Mouse (Mus musculus) adrenal gland, adult 8-10 months (tissue): ENCODE measurements around the gene Tbc1d17. TPM values are rescaled to one million over a fixed set of nuclear protein-coding genes. Genes with fewer than 3 reads are reported as not detected.

ENCODE experiments used
- DNase-seq: peaks from one replicate; pipeline ENCODE4 v3.0.0; 2022
- total RNA-seq, 4 experiments: library from RNA; stranded (reverse); gene quantifications; 2 replicates each; pipeline ENCODE4 v1.2.4; 2022

Gene Tbc1d17
- total RNA-seq, 4 experiments from 2014 or later, result 69.4 to 94.9 (median 86.1) TPM

GRCm38 (mm10) chr7:44823409-44823808 is 25.5 kb downstream of the Tbc1d17 start:
- DNase-seq, result no peak

DNA sequence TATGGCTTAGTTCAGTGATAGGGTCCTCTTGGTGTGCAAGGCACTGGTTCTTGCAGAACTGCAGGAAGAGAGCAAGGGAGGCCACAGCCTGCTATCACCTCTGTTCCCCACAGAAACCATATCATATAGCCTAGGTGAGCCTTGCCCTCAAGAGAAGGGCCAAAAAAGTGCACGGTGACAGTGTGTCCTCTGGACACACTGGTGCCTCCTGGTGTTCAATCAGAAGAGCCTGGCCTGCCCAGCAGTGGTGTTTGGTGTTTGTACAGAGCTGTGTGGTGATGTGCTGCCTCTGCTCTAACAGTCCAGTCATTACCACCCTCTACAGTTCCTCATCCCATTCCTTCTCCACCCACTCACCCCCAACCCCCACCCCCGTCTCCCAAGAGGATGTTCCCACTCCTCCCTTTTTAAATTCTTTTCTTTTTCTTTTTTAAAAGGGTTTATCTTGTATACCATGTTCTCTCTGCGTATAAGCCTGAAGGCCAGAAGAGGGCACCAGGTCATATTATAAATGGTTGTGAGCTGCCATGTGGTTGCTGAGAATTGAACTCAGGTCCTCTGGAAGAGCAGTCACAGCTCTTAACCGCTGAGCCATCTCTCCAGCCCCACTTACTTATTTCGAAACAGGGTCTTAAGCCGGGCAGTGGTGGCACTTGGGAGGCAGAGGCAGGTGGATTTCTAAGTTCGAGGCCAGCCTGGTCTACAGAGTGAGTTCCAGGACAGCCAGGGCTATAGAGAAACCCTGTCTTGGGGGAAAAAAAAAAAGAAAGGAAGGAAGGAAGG is 27.0 kb downstream of the Tbc1d17 start:
- DNase-seq, result no peak

GRCm38 (mm10) chr7:44820525-44820924 is 28.4 kb downstream of the Tbc1d17 start:
- DNase-seq, result no peak

DNA sequence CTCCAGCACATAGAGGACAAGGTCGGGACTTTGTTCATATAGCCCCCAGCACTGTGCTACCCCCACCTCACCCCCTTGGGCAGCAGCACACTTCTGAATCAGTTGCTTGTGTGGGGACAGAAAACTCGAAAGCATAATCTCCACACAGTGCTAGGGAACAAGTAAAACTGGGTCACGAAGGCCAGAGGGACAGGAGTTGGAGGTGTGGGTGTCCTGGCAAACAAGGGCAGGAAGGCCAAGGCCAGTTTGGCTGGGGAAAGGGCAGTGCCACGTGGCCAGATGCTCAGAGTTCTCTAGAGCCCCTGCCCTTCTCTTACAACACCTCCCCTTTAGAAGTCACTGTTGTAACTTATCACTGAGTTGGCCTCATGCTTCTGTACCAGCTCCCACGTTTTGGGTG is 29.0 kb downstream of the Tbc1d17 start:
- no peak for DNase-seq

DNA sequence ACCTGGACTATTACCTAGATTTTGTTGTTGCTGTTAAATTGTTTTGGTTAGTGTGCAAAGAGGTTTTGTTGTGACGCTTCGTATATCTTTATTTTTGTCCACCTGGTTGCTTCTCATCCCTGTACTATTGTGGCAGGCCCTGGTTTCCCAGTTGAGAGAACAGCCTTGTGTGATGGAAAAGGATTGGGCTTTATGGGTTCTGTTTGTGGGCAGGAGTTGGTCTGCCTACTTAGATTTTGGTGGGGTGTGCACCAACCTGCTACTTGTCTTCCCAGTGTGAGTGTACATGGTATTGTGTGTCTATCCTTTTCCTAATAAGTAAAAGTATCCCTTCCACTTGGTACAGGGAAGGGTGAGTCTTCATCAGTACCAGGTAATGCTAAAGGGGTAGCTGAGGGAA is 29.5 kb downstream of the Tbc1d17 start:
- DNase-seq, result no peak

DNA sequence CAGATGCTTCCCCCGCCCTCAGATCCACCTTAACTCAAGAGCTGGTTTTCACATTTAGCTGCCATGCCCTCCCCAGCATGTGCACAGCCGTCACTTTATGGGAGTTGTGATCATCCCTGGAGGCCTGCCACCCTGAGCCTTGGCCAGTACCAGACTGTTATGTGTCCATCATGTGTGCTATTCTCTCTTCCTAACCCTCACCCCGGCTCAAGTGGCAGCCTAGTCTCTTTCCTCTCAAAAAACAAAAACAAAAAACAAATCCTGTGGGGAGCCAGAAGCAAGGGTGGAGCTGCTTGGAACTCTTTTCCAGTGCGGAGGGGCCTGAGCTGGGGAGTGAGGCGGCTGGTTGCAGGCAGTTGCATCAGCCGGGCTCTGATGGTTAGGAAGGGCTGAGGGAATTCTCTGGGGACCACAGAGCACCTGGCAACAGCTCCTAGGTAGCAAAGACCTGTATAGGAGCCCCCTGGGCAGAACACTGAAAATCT is 30.1 kb downstream of the Tbc1d17 start:
- no peak for DNase-seq

GRCm38 (mm10) chr7:44818164-44818563 is 30.7 kb downstream of the Tbc1d17 start:
- DNase-seq, result no peak

GRCm38 (mm10) chr7:44817441-44817840 is 31.4 kb downstream of the Tbc1d17 start:
- DNase-seq, result no peak

DNA sequence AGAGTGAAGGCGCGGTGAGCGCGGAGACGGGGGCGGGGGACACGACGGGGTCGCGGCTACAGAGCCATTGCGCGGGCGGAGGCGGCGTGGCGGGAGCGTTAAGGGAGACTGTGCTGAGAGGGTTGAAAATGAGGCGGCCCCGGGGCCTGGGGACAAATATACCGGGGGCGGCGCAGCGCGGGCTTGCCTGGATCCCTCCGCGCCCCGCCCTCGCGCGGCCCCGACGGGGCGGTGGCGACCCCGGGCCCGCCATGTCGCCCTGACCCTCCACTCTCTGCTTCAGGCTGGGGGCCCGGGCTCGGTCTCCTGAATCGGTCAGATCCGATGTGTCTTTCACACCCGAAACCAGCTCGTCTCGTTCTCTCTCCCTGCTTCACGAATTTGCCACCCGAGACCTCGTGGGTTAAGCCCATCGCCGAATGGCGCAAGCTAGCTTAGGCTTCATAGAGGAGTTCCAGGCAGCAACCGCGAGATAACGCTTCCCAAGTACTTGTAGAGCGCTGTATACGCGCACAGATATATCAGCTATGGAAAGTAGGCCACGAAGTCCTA is 32.3 kb downstream of the Tbc1d17 start, which contains the start of gene Atf5:
Atf5 (minus strand) TSS at position 189 of the 552 bp plus-strand sequence.
- no peak for DNase-seq

GRCm38 (mm10) chr7:44815721-44816469 is 33.0 kb downstream of the Tbc1d17 start, which contains the start of the genes Nup62 and Il4i1:
Gene Nup62 (plus strand): TSS chr7:44816088.
Gene Il4i1 (plus strand): TSS chr7:44816387.
- peak; percentile 98 for DNase-seq

- no peak for DNase-seq
Measured at GRCm38 (mm10) chr7:44814952-44815553, 33.8 kb downstream of the Tbc1d17 start.

- no peak for DNase-seq
Measured at GRCm38 (mm10) chr7:44814423-44814822, 34.5 kb downstream of the Tbc1d17 start.

DNA sequence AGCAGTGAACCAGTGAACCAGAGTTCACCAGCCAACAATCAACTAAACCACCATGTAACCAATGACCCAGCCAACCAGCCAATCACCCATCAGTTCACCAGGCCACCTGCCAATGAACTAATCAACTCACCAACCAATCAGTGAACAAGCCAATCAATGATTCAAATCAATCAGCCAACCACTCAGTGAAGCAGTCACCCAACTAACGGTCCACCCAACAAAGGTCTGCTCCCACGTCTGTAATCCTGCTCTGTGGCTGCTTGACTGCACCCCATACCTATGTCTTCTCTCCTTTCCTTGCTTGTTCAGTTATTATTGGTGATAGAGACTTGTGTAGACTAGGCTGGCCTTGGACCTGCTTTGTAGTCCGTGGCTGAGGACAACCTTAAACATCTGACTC is 34.9 kb downstream of the Tbc1d17 start:
- DNase-seq, result no peak

DNA sequence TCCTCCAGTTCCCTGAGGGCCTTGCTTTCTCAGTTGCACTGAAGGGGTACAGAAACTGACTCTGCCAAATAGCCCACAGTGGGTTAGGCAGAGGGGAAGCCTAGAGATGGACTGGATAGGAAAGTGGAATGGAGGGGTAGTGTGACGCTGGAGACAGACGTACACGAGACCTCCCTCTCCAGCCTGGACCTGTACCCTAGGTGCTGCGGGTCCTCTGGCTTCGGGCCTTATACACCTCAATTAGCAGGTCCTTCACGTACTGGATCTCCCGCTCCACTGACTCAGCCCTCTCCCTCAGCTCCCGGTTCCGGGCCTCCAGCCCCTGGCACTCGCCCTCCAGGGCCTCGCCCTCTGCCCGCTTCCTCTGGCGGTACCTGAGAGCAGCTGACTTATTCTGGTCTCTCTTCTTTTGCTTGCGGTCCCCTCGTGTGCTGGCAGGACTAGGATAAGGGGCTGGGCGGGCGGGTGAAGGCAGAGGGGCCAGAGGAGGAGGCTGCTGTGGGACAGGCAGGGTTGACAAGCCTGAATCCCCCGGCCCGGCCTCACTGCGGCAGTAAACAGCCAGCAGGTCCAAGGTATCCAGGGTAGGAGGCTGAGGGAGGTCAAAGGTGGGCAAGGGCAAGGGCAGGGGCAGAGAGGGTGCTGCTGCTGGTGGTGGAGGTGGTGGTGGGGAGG is 36.1 kb downstream of the Tbc1d17 start:
- DNase-seq, result no peak

DNA sequence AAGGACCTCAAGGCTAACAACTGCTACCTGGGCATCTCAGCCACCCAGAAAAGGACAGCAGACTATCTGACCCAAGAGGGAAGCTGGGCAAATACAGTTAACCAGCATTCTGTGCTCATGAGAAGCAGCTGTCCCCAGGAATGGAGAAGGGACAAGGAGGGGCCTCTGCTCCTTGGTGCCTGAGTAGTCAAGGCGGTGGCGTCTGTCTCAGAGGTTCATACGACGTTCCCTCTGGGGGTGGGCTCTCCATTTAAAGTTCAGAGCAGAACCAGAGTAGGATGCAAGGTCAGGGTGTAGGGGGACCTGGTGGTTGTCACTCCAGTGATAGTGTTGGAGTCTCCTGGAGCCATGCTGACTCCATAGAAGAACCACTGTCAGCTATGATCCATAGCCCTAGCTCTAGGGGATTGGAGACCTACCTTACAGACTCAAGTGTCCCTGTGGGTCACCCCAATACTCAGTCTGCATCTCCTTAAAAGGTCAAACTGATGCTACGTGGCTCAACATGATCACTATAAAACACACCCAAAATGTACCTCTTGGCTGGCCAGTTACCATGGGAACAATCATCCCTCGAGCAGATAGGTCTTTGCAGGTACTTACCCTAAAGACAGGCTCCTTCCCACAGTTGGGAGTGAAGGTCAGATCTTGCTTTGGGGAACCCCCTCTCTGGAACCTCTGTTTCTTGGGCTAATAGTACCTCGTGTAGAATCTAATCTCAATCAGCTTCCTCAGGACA is 37.9 kb downstream of the Tbc1d17 start:
- no peak for DNase-seq

DNA sequence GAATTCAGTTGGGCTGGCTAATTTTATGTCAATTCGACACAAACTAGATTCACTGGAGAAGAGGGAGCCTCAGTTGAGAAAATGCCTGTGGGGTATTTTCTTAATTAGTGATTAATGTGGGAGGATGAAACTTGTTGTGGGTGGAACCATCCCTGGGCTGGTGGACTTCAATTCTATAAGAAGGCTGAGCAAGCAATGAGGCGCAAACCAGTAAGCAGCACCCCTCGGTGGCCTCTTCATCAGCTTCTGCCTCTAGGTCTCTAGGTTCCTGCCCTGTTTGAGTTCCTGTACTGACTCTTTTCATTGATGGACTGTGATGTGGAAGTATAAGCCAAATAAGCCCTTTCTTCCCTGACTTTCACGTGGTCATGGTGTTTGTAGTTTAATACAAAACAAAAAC is 38.5 kb downstream of the Tbc1d17 start:
- DNase-seq, result no peak

DNA sequence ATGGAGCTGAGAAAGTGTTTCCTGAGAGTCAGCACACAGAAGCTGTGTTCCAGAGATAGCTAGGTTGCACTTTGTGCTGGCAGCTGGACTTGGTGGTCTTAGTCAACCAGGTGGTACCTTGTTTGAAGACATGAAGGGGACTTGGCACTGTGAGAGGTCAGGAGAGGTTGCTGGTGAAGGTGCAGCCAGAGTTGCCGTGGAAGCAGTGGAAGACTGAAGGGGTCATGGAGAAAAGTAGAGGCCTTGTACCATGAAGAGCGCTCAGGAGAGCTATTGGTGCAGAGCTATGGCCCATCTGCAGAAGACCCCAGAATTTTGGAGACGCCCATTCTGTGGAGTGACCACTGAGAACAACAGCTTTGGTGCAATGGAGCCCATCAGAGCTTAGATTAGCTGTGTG is 39.4 kb downstream of the Tbc1d17 start:
- DNase-seq, result no peak

- no peak for DNase-seq
Measured at GRCm38 (mm10) chr7:44808927-44809326, 40.0 kb downstream of the Tbc1d17 start.

GRCm38 (mm10) chr7:44792781-44793180 is 56.1 kb downstream of the Tbc1d17 start:
- DNase-seq, result no peak

DNA sequence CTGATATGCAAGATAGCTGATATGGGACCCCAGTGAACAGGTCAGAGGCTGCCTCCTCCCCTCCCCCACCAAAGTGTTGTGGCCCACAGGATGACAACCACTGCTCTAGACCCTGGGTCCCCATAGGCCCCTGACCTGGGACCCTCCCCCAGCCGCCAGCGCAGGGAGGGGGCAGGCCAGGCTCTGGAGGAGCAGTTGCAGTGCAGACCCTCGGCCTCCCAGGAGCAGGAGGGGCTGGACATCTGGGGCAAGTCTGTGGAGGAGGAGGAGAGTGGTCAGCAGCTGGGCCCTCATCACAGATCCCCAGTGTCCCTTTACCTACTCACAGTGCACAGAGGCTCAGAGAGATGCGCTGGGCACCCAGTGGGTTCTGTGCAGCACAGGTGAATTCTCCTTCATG is 58.8 kb downstream of the Tbc1d17 start:
- DNase-seq, result no peak

DNA sequence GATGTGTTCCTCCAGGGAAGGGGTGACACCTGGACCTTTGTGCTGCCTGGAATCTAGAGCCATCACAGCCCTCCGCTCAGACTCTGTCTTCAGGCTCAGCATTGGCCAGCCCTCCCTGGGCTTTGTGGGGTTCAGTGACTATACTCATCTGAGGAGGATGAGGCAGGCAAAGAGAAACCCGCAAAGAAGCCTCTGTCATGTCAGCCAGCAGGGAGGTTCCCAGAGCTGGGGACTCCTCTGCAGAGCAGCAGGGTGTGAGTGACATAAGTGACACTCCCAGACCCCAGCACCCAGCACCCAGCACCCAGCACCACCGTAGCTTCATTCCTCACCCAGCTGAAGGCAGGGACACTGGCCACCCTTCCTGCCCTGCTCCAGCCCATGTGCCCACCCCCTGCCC is 59.3 kb downstream of the Tbc1d17 start:
- no peak for DNase-seq
